Mouse (Mus musculus): ENCODE data around the gene Rgs6. TPM values are rescaled to one million over a fixed set of nuclear protein-coding genes. Genes with fewer than 3 reads are reported as not detected.

Rgs6 gene
- polyA plus RNA-seq, 1 experiment from 2014 or later: 1.2 TPM

- Histone ChIP-seq H3K27me3 (replicated peaks; ENCODE audit: control insufficient read depth, insufficient read depth, low read length) (no peaks in the 10 kb centered on the region), H3K9me3 (ENCODE audit: control insufficient read depth) (no peaks in the 10 kb centered on the region), H3K36me3 (ENCODE audit: control insufficient read depth, insufficient read depth) (no peaks in the 10 kb centered on the region), H3K4me2 (replicated peaks; ENCODE audit: low read depth) (no peak overlapping the region), H3K4me1 (replicated peaks; ENCODE audit: control insufficient read depth, insufficient read depth, low read length) (no peaks in the 10 kb centered on the region), H3K4me3 (ENCODE audit: low read depth, low read length) (no peak overlapping the region), H3K9ac (ENCODE audit: low read depth, low read length) (no peak overlapping the region), H3K27ac (ENCODE audit: low read depth, low read length) (no peak overlapping the region)
- no peak for TF ChIP-seq CTCF (IDR thresholded peaks at IDR 0.05; ENCODE audit: low read depth)
- ATAC-seq: no peak
- 85% methylated on average over 10 of the region's 10 CpGs for WGBS
Measured at GRCm38 (mm10) chr12:82700241-82700640, 112.1 kb downstream of the Rgs6 start.

GRCm38 (mm10) chr12:82700840-82701239 is 112.7 kb downstream of the Rgs6 start:
- Histone ChIP-seq H3K4me2 (replicated peaks; ENCODE audit: low read depth) (no peak overlapping the region), H3K36me3 (ENCODE audit: control insufficient read depth, insufficient read depth) (no peaks in the 10 kb centered on the region), H3K4me3 (ENCODE audit: low read depth, low read length) (no peak overlapping the region), H3K4me1 (replicated peaks; ENCODE audit: control insufficient read depth, insufficient read depth, low read length) (no peaks in the 10 kb centered on the region), H3K27ac (ENCODE audit: low read depth, low read length) (no peak overlapping the region), H3K9ac (ENCODE audit: low read depth, low read length) (no peak overlapping the region), H3K9me3 (ENCODE audit: control insufficient read depth) (no peaks in the 10 kb centered on the region), H3K27me3 (replicated peaks; ENCODE audit: control insufficient read depth, insufficient read depth, low read length) (no peaks in the 10 kb centered on the region)
- no peak for ATAC-seq
- 46% methylated on average over 5 of the region's 5 CpGs for WGBS
- TF ChIP-seq CTCF (IDR thresholded peaks at IDR 0.05; ENCODE audit: low read depth): peak; percentile 84

- H3K9ac ChIP-seq (ENCODE audit: low read depth, low read length): no peak overlapping the region
Measured at GRCm38 (mm10) chr12:82701359-82701758, 113.3 kb downstream of the Rgs6 start.

GRCm38 (mm10) chr12:82710376-82710775 is 122.3 kb downstream of the Rgs6 start:
- ATAC-seq: no peak
- H3K27ac ChIP-seq (ENCODE audit: low read depth, low read length): no peak overlapping the region
- H3K4me3 ChIP-seq (ENCODE audit: low read depth, low read length): no peak overlapping the region
- H3K9me3 ChIP-seq (ENCODE audit: control insufficient read depth): no peaks in the 10 kb centered on the region
- H3K4me2 ChIP-seq (replicated peaks; ENCODE audit: low read depth): no peak overlapping the region
- no peak overlapping the region for H3K9ac ChIP-seq (ENCODE audit: low read depth, low read length)
- TF ChIP-seq CTCF (IDR thresholded peaks at IDR 0.05; ENCODE audit: low read depth): no peak
- H3K27me3 ChIP-seq (replicated peaks; ENCODE audit: control insufficient read depth, insufficient read depth, low read length): no peaks in the 10 kb centered on the region
- no peaks in the 10 kb centered on the region for H3K4me1 ChIP-seq (replicated peaks; ENCODE audit: control insufficient read depth, insufficient read depth, low read length)
- H3K36me3 ChIP-seq (ENCODE audit: control insufficient read depth, insufficient read depth): no peaks in the 10 kb centered on the region

More at GRCm38 (mm10) chr12:82701359-82701758, 113.3 kb downstream of the Rgs6 start:
- Histone ChIP-seq H3K4me3 (ENCODE audit: low read depth, low read length) (no peak overlapping the region), H3K36me3 (ENCODE audit: control insufficient read depth, insufficient read depth) (no peaks in the 10 kb centered on the region), H3K27me3 (replicated peaks; ENCODE audit: control insufficient read depth, insufficient read depth, low read length) (no peaks in the 10 kb centered on the region), H3K27ac (ENCODE audit: low read depth, low read length) (no peak overlapping the region), H3K4me2 (replicated peaks; ENCODE audit: low read depth) (no peak overlapping the region), H3K9me3 (ENCODE audit: control insufficient read depth) (no peaks in the 10 kb centered on the region), H3K4me1 (replicated peaks; ENCODE audit: control insufficient read depth, insufficient read depth, low read length) (no peaks in the 10 kb centered on the region)
- TF ChIP-seq CTCF (IDR thresholded peaks at IDR 0.05; ENCODE audit: low read depth): no peak
- WGBS: 83% methylated on average over 7 of the region's 7 CpGs
- no peak for ATAC-seq

GRCm38 (mm10) chr12:82714284-82714683 is 126.2 kb downstream of the Rgs6 start:
- no peaks in the 10 kb centered on the region for H3K4me1 ChIP-seq (replicated peaks; ENCODE audit: control insufficient read depth, insufficient read depth, low read length)
- no peak overlapping the region for H3K27ac ChIP-seq (ENCODE audit: low read depth, low read length)
- H3K9ac ChIP-seq (ENCODE audit: low read depth, low read length): no peak overlapping the region
- no peak for TF ChIP-seq CTCF (IDR thresholded peaks at IDR 0.05; ENCODE audit: low read depth)
- no peaks in the 10 kb centered on the region for H3K27me3 ChIP-seq (replicated peaks; ENCODE audit: control insufficient read depth, insufficient read depth, low read length)
- WGBS: 71% methylated on average over 2 of the region's 2 CpGs
- H3K4me2 ChIP-seq (replicated peaks; ENCODE audit: low read depth): no peak overlapping the region
- no peak for ATAC-seq
- no peaks in the 10 kb centered on the region for H3K9me3 ChIP-seq (ENCODE audit: control insufficient read depth)
- no peaks in the 10 kb centered on the region for H3K36me3 ChIP-seq (ENCODE audit: control insufficient read depth, insufficient read depth)
- no peak overlapping the region for H3K4me3 ChIP-seq (ENCODE audit: low read depth, low read length)

GRCm38 (mm10) chr12:82723017-82723540 is 135.0 kb downstream of the Rgs6 start:
- no peaks in the 10 kb centered on the region for H3K36me3 ChIP-seq (ENCODE audit: control insufficient read depth, insufficient read depth)

GRCm38 (mm10) chr12:82726255-82726654 is 138.2 kb downstream of the Rgs6 start:
- H3K4me1 ChIP-seq (replicated peaks; ENCODE audit: control insufficient read depth, insufficient read depth, low read length): no peaks in the 10 kb centered on the region
- no peaks in the 10 kb centered on the region for H3K9me3 ChIP-seq (ENCODE audit: control insufficient read depth)
- no peak for ATAC-seq
- no peak overlapping the region for H3K9ac ChIP-seq (ENCODE audit: low read depth, low read length)
- no peak for TF ChIP-seq CTCF (IDR thresholded peaks at IDR 0.05; ENCODE audit: low read depth)
- no peak overlapping the region for H3K4me2 ChIP-seq (replicated peaks; ENCODE audit: low read depth)
- H3K36me3 ChIP-seq (ENCODE audit: control insufficient read depth, insufficient read depth): no peaks in the 10 kb centered on the region
- no peaks in the 10 kb centered on the region for H3K27me3 ChIP-seq (replicated peaks; ENCODE audit: control insufficient read depth, insufficient read depth, low read length)
- H3K27ac ChIP-seq (ENCODE audit: low read depth, low read length): no peak overlapping the region
- no peak overlapping the region for H3K4me3 ChIP-seq (ENCODE audit: low read depth, low read length)
- 79% methylated on average over 4 of the region's 4 CpGs for WGBS

More at GRCm38 (mm10) chr12:82723017-82723540, 135.0 kb downstream of the Rgs6 start:
- no peak for ATAC-seq
- no peak overlapping the region for H3K9ac ChIP-seq (ENCODE audit: low read depth, low read length)
- H3K9me3 ChIP-seq (ENCODE audit: control insufficient read depth): no peaks in the 10 kb centered on the region
- no peak overlapping the region for H3K4me2 ChIP-seq (replicated peaks; ENCODE audit: low read depth)
- no peak overlapping the region for H3K27ac ChIP-seq (ENCODE audit: low read depth, low read length)
- H3K4me1 ChIP-seq (replicated peaks; ENCODE audit: control insufficient read depth, insufficient read depth, low read length): no peaks in the 10 kb centered on the region
- no peak for TF ChIP-seq CTCF (IDR thresholded peaks at IDR 0.05; ENCODE audit: low read depth)
- WGBS: 84% methylated on average over 8 of the region's 8 CpGs
- H3K4me3 ChIP-seq (ENCODE audit: low read depth, low read length): no peak overlapping the region
- H3K27me3 ChIP-seq (replicated peaks; ENCODE audit: control insufficient read depth, insufficient read depth, low read length): no peaks in the 10 kb centered on the region
